Mouse (Mus musculus) myocyte (in vitro differentiated cells): ENCODE measurements around the gene Kif18a. TPM values are rescaled to one million over a fixed set of nuclear protein-coding genes. Genes with fewer than 3 reads are reported as not detected.

Source experiments
- H3K27me3 ChIP-seq: one replicate; pipeline ENCODE4 v1.6.1; 2011; ENCODE audit not compliant: control insufficient read depth, insufficient read depth, insufficient read length
- H3K36me3 ChIP-seq: one replicate; pipeline ENCODE4 v1.6.1; 2011; ENCODE audit not compliant: control insufficient read depth, insufficient read depth
- H3K4me2 ChIP-seq: one replicate; pipeline ENCODE4 v1.6.1; 2011; ENCODE audit warnings: low read depth, control low read depth
- H3K4me3 ChIP-seq: one replicate; pipeline ENCODE4 v1.5.1; 2011; ENCODE audit warnings: mild to moderate bottlenecking, control low read depth, moderate library complexity
- H3K79me2 ChIP-seq: one replicate; pipeline ENCODE4 v1.6.1; 2011; ENCODE audit not compliant: control insufficient read depth, insufficient read depth
- H3ac ChIP-seq: one replicate; pipeline ENCODE4 v1.6.1; 2011; ENCODE audit not compliant: control insufficient read depth, insufficient read length
- CEBPB ChIP-seq: IDR thresholded peaks from 2 replicates; pipeline ENCODE4 v1.6.1; 2011; ENCODE audit warnings: mild to moderate bottlenecking, moderate library complexity; ENCODE audit not compliant: poor library complexity, insufficient read depth, severe bottlenecking
- E2F4 ChIP-seq: IDR thresholded peaks from one replicate; pipeline ENCODE4 v1.6.1; 2011; ENCODE audit warnings: mild to moderate bottlenecking, control low read depth, moderate library complexity; ENCODE audit not compliant: insufficient read depth
- MAX ChIP-seq: IDR thresholded peaks from one replicate; pipeline ENCODE4 v1.6.1; 2011; ENCODE audit warnings: low read depth, mild to moderate bottlenecking, control low read depth
- MYOD1 ChIP-seq, 3 experiments: IDR thresholded peaks; one replicate each; pipeline ENCODE4 v1.6.1; 2011; ENCODE audit warnings: control low read depth in 2 of 3, low read depth in 2 of 3, mild to moderate bottlenecking in 2 of 3, moderate library complexity in 1 of 3; ENCODE audit not compliant: insufficient read length in 2 of 3, control insufficient read depth in 1 of 3
- MYOG ChIP-seq, 3 experiments: IDR thresholded peaks; one replicate each; pipeline ENCODE4 v1.6.1; 2011; ENCODE audit warnings: control low read depth in 2 of 3, low read depth in 2 of 3, mild to moderate bottlenecking in 2 of 3; ENCODE audit not compliant: insufficient read length in 2 of 3, control insufficient read depth in 1 of 3, insufficient read depth in 1 of 3
- POLR2A ChIP-seq: IDR thresholded peaks from one replicate; pipeline ENCODE4 v1.6.1; 2011; ENCODE audit warnings: low read depth, mild to moderate bottlenecking, control low read depth, moderate library complexity; ENCODE audit not compliant: insufficient read length
- POLR2AphosphoS2 ChIP-seq: IDR thresholded peaks from one replicate; pipeline ENCODE4 v1.6.1; 2011; ENCODE audit warnings: low read depth, control low read depth; ENCODE audit not compliant: insufficient read length
- REST ChIP-seq: IDR thresholded peaks from one replicate; pipeline ENCODE4 v1.6.1; 2011; ENCODE audit warnings: mild to moderate bottlenecking, control low read depth, moderate library complexity; ENCODE audit not compliant: insufficient read depth, insufficient read length
- SRF ChIP-seq: IDR thresholded peaks from one replicate; pipeline ENCODE4 v1.6.1; 2011; ENCODE audit warnings: low read depth; ENCODE audit not compliant: control insufficient read depth, insufficient read length
- TCF12 ChIP-seq: IDR thresholded peaks from one replicate; pipeline ENCODE4 v1.6.1; 2011; ENCODE audit warnings: mild to moderate bottlenecking, control low read depth; ENCODE audit not compliant: poor library complexity, insufficient read depth, severe bottlenecking
- TCF3 ChIP-seq: IDR thresholded peaks from one replicate; pipeline ENCODE4 v1.6.1; 2011; ENCODE audit warnings: low read depth, control low read depth; ENCODE audit not compliant: insufficient read length
- USF1 ChIP-seq: IDR thresholded peaks from one replicate; pipeline ENCODE4 v1.6.1; 2011; ENCODE audit warnings: low read depth, mild to moderate bottlenecking, control low read depth, moderate library complexity
- polyA plus RNA-seq: library from polyadenylated mRNA; unstranded; fragments of >200 nt; fragmentation: generic; extraction: Trizol; gene quantifications from one replicate; pipeline ENCODE4 v1.2.1, GENCODE M21; 2012; ENCODE audit warnings: missing spikeins

The Kif18a gene
- polyA plus RNA-seq, result 1.6 TPM

DNA sequence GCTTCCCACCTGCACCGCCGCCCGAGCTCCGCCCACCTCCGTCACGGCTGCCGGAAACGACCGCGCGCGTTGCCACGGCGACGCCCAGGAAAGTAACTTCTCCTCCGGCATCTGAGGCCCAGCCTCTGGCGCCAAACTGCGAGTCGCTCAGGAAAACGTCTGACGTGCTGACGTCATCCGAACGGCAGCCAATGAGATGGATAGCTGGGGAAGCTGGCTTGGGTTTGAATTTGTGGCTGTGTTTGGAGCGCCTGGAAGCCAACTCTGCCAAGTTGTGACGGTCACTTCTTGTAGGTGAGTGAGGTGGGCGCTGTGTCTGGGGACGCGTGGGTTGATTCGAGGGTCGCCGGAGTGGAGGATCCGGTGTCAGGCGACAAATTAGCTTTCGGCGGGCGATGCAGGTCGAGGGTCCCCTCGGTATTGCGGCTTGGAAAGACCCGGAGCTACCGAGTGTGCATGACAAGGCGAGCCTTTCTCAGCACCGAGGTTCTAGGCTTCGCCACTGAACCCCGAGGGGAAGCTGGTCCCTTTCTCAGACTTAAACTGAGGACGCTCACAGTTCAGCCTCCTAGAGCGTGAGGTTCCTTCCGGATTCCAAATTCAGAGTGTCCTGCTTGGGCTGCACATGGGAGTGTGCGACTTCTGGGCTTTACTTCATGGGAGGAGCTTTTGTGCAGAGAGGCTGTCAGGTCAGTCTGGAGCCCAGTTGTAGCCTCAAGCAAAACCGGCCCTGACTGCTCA lies at the start of gene Kif18a, which contains the start of gene Mettl15:
Gene Kif18a (plus strand): TSS at position 139 of the 741 bp plus-strand sequence.
Gene Mettl15 (minus strand): TSS at position 149 of the 741 bp plus-strand sequence.
- Histone ChIP-seq H3K79me2 (peaks cover 47% of the 10 kb centered on the region), H3K4me2 (peak within 1 kb of the TSS; percentile 91), H3K4me3 (peak within 1 kb of the TSS; percentile 84), H3K27me3 (no peaks in the 10 kb centered on the region), H3ac (peak within 1 kb of the TSS; percentile 91), H3K36me3 (no peaks in the 10 kb centered on the region)
- TF ChIP-seq POLR2A (peak; percentile 57), SRF (no peak), REST (no peak), E2F4 (peak; percentile 78), CEBPB (no peak), POLR2AphosphoS2 (no peak), MYOD1 (IDR thresholded peaks at IDR 0.05; ENCODE audit: control insufficient read depth in 1 of 3, insufficient read length in 2 of 3, low read depth in 2 of 3) (no peak), MYOG (IDR thresholded peaks at IDR 0.05; ENCODE audit: control insufficient read depth in 1 of 3, insufficient read depth in 1 of 3, insufficient read length in 2 of 3, low read depth in 2 of 3) (no peak)

DNA sequence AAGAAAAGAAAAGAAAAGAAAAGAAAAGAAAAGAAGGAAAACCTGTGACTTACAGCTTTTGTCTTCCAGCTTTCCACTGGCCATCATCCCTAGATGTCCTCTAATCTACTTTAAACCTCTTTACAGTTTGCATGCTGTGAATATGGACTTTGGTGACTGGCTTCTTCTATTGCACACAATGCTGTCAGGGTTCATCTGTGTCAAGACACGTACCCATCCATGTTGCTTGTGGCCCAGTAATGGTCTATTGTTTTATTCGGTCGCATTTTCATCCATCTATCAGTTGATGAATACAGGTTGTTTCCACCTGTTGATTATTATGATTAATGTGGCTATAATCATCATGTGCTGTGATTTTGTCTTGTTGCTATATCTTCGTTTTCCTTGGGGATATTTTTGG lies 46.7 kb upstream of the Kif18a start:
- H3ac ChIP-seq, result no peak overlapping the region
- H3K36me3 ChIP-seq, result no peaks in the 10 kb centered on the region
- no peaks in the 10 kb centered on the region for H3K79me2 ChIP-seq
- no peak for TF ChIP-seq MAX
- TF ChIP-seq MYOG (IDR thresholded peaks at IDR 0.05; ENCODE audit: control insufficient read depth in 1 of 3, insufficient read depth in 1 of 3, insufficient read length in 2 of 3, low read depth in 2 of 3), result no peak
- TF ChIP-seq TCF3, result no peak
- no peak for TF ChIP-seq REST
- no peak overlapping the region for H3K4me3 ChIP-seq
- H3K4me2 ChIP-seq, result no peak overlapping the region
- H3K27me3 ChIP-seq, result no peaks in the 10 kb centered on the region

DNA sequence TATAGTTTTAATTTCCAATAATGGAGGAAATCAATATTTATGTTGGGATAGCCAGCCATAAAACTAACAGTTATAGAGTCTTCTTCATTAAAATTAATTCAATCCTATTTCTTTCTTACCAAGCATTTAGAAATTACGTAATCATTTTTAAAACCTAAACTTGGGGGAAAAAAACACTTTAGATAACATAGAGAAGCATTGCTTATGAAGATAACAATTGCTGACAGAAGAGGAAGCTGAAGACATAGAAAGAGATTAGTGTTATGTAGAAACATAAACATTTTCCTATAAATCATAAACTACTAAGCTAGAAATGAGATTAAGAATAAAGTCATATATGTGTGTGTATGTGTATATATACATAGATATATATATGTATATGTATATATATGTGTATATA lies 44.8 kb upstream of the Kif18a start:
- no peaks in the 10 kb centered on the region for H3K36me3 ChIP-seq
- no peak overlapping the region for H3K4me3 ChIP-seq
- H3ac ChIP-seq, result no peak overlapping the region
- TF ChIP-seq E2F4 (no peak), POLR2A (no peak), TCF3 (no peak), CEBPB (no peak), TCF12 (no peak), MYOG (IDR thresholded peaks at IDR 0.05; ENCODE audit: control insufficient read depth in 1 of 3, insufficient read depth in 1 of 3, insufficient read length in 2 of 3, low read depth in 2 of 3) (no peak), POLR2AphosphoS2 (no peak), USF1 (no peak), SRF (no peak), MYOD1 (IDR thresholded peaks at IDR 0.05; ENCODE audit: control insufficient read depth in 1 of 3, insufficient read length in 2 of 3, low read depth in 2 of 3) (no peak), MAX (no peak)
- no peak overlapping the region for H3K4me2 ChIP-seq
- no peaks in the 10 kb centered on the region for H3K27me3 ChIP-seq
- no peaks in the 10 kb centered on the region for H3K79me2 ChIP-seq

DNA sequence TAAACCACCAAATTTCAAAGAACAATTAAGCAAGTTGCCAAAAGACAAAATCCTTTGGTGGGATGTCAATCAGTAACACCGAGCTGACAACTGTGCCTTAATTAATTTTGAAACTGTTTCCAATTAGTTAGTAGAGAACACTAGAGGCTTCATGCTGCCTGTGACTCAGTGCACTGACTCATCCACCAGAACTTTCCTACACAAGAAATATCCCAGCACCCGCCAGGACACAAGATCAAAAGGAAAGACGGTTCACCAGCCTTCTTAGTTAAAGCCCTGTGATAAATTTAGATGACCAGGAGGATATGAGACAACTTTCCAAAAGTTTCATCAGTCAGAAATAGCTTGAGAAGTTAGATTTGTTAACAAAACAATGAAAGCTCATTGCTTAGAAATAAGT lies 38.6 kb upstream of the Kif18a start:
- Histone ChIP-seq H3K27me3 (no peaks in the 10 kb centered on the region), H3ac (no peak overlapping the region), H3K79me2 (no peaks in the 10 kb centered on the region), H3K4me2 (peak overlapping the region; percentile 68), H3K36me3 (no peaks in the 10 kb centered on the region), H3K4me3 (no peak overlapping the region)
- TF ChIP-seq MAX (no peak), CEBPB (peak; percentile 87)

DNA sequence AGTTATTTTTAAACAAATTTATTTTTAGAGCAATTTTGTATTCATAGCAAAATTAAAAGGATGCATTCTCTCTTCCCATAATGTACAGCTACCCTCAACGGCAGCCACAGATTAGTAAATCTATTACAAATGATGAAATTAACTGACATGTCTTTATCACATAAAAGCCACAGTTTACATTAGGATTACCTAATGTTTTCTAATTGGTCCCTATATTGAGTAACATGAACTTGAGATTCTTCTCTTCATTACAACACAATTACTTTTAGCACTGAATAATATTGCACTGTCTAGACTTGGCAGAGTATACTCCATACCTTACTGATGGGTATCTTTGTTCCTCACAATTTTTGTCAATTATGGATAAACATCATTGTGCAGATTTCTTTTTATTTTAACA lies 17.8 kb upstream of the Kif18a start:
- Histone ChIP-seq H3K4me3 (no peak overlapping the region), H3K36me3 (no peaks in the 10 kb centered on the region), H3ac (no peak overlapping the region), H3K79me2 (no peaks in the 10 kb centered on the region), H3K27me3 (no peaks in the 10 kb centered on the region), H3K4me2 (no peak overlapping the region)
- TF ChIP-seq MAX, result no peak
- no peak for TF ChIP-seq TCF3
- TF ChIP-seq SRF, result no peak
- TF ChIP-seq POLR2AphosphoS2, result no peak
- TF ChIP-seq TCF12, result no peak
